Comparison of ENCODE assay signal across 28 mouse cellular contexts in genomic region chr5:44736366-44736765, GRCm38 (mm10).
A peak's percentile ranks its signal among the peaks of the same experiment; 100 is the strongest.
DNase-seq lines count a peak whose midpoint lies in the region; ATAC-seq and TF ChIP-seq lines count a peak whose summit lies in the region.
"Had no signal": no experiment of that assay in that cellular context is flagged by ENCODE, and none has a peak within 500 bp of the region (broad histone marks: within the 10 kb centered on the region; RNA-seq: fewer than 3 reads in every experiment).

No protein-coding gene starts in this region.

- ATAC-seq in kidney, embryonic 14.5 days (ENCODE audit: low FRiP score, low TSS enrichment) = no peak
- ATAC-seq in lung, embryonic 16.5 days (ENCODE audit: low read depth) = 0 out of 2 replicates have a peak, but pooled peaks have one; percentile 45
- ATAC-seq: CD4-positive, CD25-positive, alpha-beta regulatory T cell, adult 4 months; forebrain, embryonic 15.5 days had no signal

- H3K4me2 ChIP-seq in kidney, embryonic 14.5 days (replicated peaks; ENCODE audit: low read depth, low read length) = no peak overlapping the region
- no peak overlapping the region for H3K4me2 ChIP-seq in lung, embryonic 16.5 days (ENCODE audit: low read depth, low read length)
- H3K4me2 ChIP-seq: embryonic facial prominence, embryonic 13.5 days; forebrain, embryonic 12.5 days; forebrain, embryonic 15.5 days; heart, embryonic 13.5 days; hindbrain, embryonic 14.5 days had no signal

- TF ChIP-seq CTCF in left cerebral cortex, adult 2 months (IDR thresholded peaks at IDR 0.05) = no peak

- H3K36me3 ChIP-seq in kidney, embryonic 14.5 days (ENCODE audit: control insufficient read depth, insufficient read depth, low read length) = no peaks in the 10 kb centered on the region
- H3K36me3 ChIP-seq in lung, embryonic 16.5 days (ENCODE audit: control insufficient read depth, insufficient read depth, low read length) = no peaks in the 10 kb centered on the region
- H3K36me3 ChIP-seq: embryonic facial prominence, embryonic 10.5 days; embryonic facial prominence, embryonic 13.5 days; forebrain, embryonic 12.5 days; forebrain, embryonic 15.5 days; heart, embryonic 10.5 days; heart, embryonic 13.5 days had no signal

- no peaks in the 10 kb centered on the region for H3K27me3 ChIP-seq in kidney, embryonic 14.5 days (ENCODE audit: control insufficient read depth, insufficient read depth, low read length)
- H3K27me3 ChIP-seq in lung, embryonic 16.5 days (ENCODE audit: control insufficient read depth, insufficient read depth, low read depth, low read length) = no peaks in the 10 kb centered on the region
- H3K27me3 ChIP-seq: embryonic facial prominence, embryonic 13.5 days; forebrain, embryonic 12.5 days; forebrain, embryonic 15.5 days; heart, embryonic 13.5 days had no signal

- H3K9me3 ChIP-seq in kidney, embryonic 14.5 days (ENCODE audit: control insufficient read depth, low read length) = no peaks in the 10 kb centered on the region
- H3K9me3 ChIP-seq in lung, embryonic 16.5 days (ENCODE audit: control insufficient read depth, low read length) = no peaks in the 10 kb centered on the region
- H3K9me3 ChIP-seq: embryonic facial prominence, embryonic 10.5 days; embryonic facial prominence, embryonic 13.5 days; forebrain, embryonic 12.5 days; forebrain, embryonic 15.5 days; heart, embryonic 10.5 days; heart, embryonic 13.5 days had no signal

- peak; percentile 18 for DNase-seq in kidney, postnatal 14 days
- DNase-seq in lung, postnatal 14 days = peak; percentile 13
- DNase-seq in left cerebral cortex, adult 2 months (ENCODE audit: extremely low spot score in 1 of 2, low spot score in 2 of 2) = no peak
- DNase-seq in left cerebral cortex, postnatal 4 days = no peak
- no peak for DNase-seq in gastrocnemius, postnatal 36 days
- DNase-seq: adrenal gland, adult 2 months; adrenal gland, postnatal 14 days; cerebellum, adult 11-12 months; cerebellum, adult 8-10 months; cerebellum, postnatal 10 days; cerebellum, postnatal 36 days; embryo, embryonic 11 days; gastrocnemius, postnatal 25 days; heart, adult 18-20 months; heart, postnatal 14 days; heart, postnatal 4 days had no signal

- no peak overlapping the region for H3K4me3 ChIP-seq in kidney, embryonic 14.5 days (ENCODE audit: low read length)
- H3K4me3 ChIP-seq in brown adipose tissue, adult 24 weeks (ENCODE audit: insufficient read depth, low read depth, low read length) = no peak overlapping the region
- no peak overlapping the region for H3K4me3 ChIP-seq in lung, embryonic 16.5 days (ENCODE audit: low read length)
- no peak overlapping the region for H3K4me3 ChIP-seq in left cerebral cortex, adult 2 months
- H3K4me3 ChIP-seq: embryonic facial prominence, embryonic 10.5 days; embryonic facial prominence, embryonic 13.5 days; erythroblast, embryonic 14.5 days; forebrain, embryonic 12.5 days; forebrain, embryonic 15.5 days; heart, embryonic 10.5 days; heart, embryonic 13.5 days had no signal

- no peak overlapping the region for H3K9ac ChIP-seq in kidney, embryonic 14.5 days (ENCODE audit: low read depth, low read length)
- no peak overlapping the region for H3K9ac ChIP-seq in lung, embryonic 16.5 days (ENCODE audit: low read length)
- H3K9ac ChIP-seq: embryonic facial prominence, embryonic 13.5 days; forebrain, embryonic 12.5 days; forebrain, embryonic 15.5 days; heart, embryonic 13.5 days; hindbrain, embryonic 14.5 days had no signal

- 86% methylated on average over 3 of the region's 3 CpGs for WGBS in kidney, embryonic 14.5 days
- WGBS in lung, embryonic 16.5 days = 56% methylated on average over 3 of the region's 3 CpGs

- intact Hi-C loops in left cerebral cortex, adult 2 months (cut with DNase I) = loop anchor here (10.0 kb wide), 1 partner anchor 138 kb away; no protein-coding TSS in a partner anchor
- intact Hi-C loops in left cerebral cortex, postnatal 4 days (cut with DNase I) = no loop called here
- intact Hi-C loops in gastrocnemius, postnatal 36 days (cut with DNase I) = no loop called here

- H3K4me1 ChIP-seq in kidney, embryonic 14.5 days (ENCODE audit: control insufficient read depth, insufficient read depth, low read length) = no peaks in the 10 kb centered on the region
- H3K4me1 ChIP-seq in brown adipose tissue, adult 24 weeks (ENCODE audit: control insufficient read depth, insufficient read depth, insufficient read length, low read length) = peaks cover 9% of the 10 kb centered on the region
- H3K4me1 ChIP-seq in lung, embryonic 16.5 days (replicated peaks; ENCODE audit: control insufficient read depth, insufficient read depth, low read length) = no peaks in the 10 kb centered on the region
- H3K4me1 ChIP-seq: embryonic facial prominence, embryonic 13.5 days; forebrain, embryonic 15.5 days; heart, embryonic 10.5 days; heart, embryonic 13.5 days had no signal

- H3K27ac ChIP-seq in kidney, embryonic 14.5 days (ENCODE audit: low read depth, low read length) = no peak overlapping the region
- H3K27ac ChIP-seq in brown adipose tissue, adult 24 weeks (replicated peaks; ENCODE audit: low read depth, low read length) = peak overlapping the region; percentile 50
- H3K27ac ChIP-seq in lung, embryonic 16.5 days (ENCODE audit: low read length) = no peak overlapping the region
- H3K27ac ChIP-seq in left cerebral cortex, adult 2 months = no peak overlapping the region
- H3K27ac ChIP-seq: embryonic facial prominence, embryonic 10.5 days; embryonic facial prominence, embryonic 13.5 days; forebrain, embryonic 12.5 days; forebrain, embryonic 15.5 days; heart, embryonic 10.5 days; heart, embryonic 13.5 days; hindbrain, embryonic 14.5 days had no signal

Comparison
In these comparisons a context has a peak if more than half of its experiments do, and no peak if none do; other contexts are left out.
1. DNase-seq: peak in kidney, postnatal 14 days (single experiment) and lung, postnatal 14 days (single experiment); none in left cerebral cortex, adult 2 months (0 of 2), left cerebral cortex, postnatal 4 days (single experiment) and gastrocnemius, postnatal 36 days (0 of 2).